Mouse (Mus musculus) spleen, adult 2 months (tissue): ENCODE results near the gene Ppp4r4. TPM values are rescaled to one million over a fixed set of nuclear protein-coding genes. Genes with fewer than 3 reads are reported as not detected.
"Not testable (repeated sequence)": the region's sequence is repeated elsewhere in the genome, so short reads cannot be mapped to it uniquely, and the experiment has no call there.

ENCODE experiments used
- DNase-seq, 2 experiments: peaks; one replicate each; pipeline versions ENCODE4 v3.0.0 to v3.0.0-alpha.2; 2012 to 2021; ENCODE audit warnings: low spot score in 2 of 2, low read depth in 1 of 2
- H3K27ac ChIP-seq: fragments of 200-500 bp; 2 replicates; pipeline ENCODE4 v1.5.1; 2012; ENCODE audit warnings: low read length, inconsistent platforms; ENCODE audit not compliant: insufficient read depth
- H3K27me3 ChIP-seq: fragments of 200-500 bp; 2 replicates; pipeline ENCODE4 v1.6.1; 2012; ENCODE audit warnings: mild to moderate bottlenecking, moderate library complexity, low read length, inconsistent platforms; ENCODE audit not compliant: control insufficient read depth, insufficient read depth
- H3K36me3 ChIP-seq: fragments of 200-500 bp; 2 replicates; pipeline ENCODE4 v1.6.1; 2012; ENCODE audit warnings: mild to moderate bottlenecking, low read length, inconsistent platforms; ENCODE audit not compliant: control insufficient read depth, insufficient read depth
- H3K4me1 ChIP-seq: fragments of 200-500 bp; 2 replicates; pipeline ENCODE4 v1.6.1; 2011; ENCODE audit warnings: inconsistent platforms; ENCODE audit not compliant: control insufficient read depth, insufficient read depth, insufficient read length
- H3K4me3 ChIP-seq: fragments of 200-500 bp; 2 replicates; pipeline ENCODE4 v1.5.1; 2011; ENCODE audit warnings: mild to moderate bottlenecking, inconsistent platforms; ENCODE audit not compliant: insufficient read depth, insufficient read length; ENCODE audit errors: extremely low read depth
- CTCF ChIP-seq: fragments of 200-500 bp; IDR thresholded peaks from 2 replicates; pipeline ENCODE4 v1.5.1; 2011; ENCODE audit warnings: mild to moderate bottlenecking, inconsistent platforms; ENCODE audit not compliant: insufficient read depth, insufficient read length, insufficient replicate concordance; ENCODE audit errors: extremely low read depth
- POLR2A ChIP-seq: fragments of 200-500 bp; IDR thresholded peaks from 2 replicates; pipeline ENCODE4 v1.6.1; 2011; ENCODE audit warnings: low read depth, low read length, inconsistent platforms
- WGBS: fragments of 180-500 bp; shearing (Covaris S2); methylation state at CpG from one replicate; pipeline ENCODE4 v1.1.7; 2018; 5-methylcytosine and 5-hydroxymethylcytosine counted together
- polyA plus RNA-seq: library from polyadenylated mRNA; depleted of rRNA; stranded (reverse); fragments of >200 nt; gene quantifications from 2 replicates; pipeline ENCODE4 v1.2.3, GENCODE M21; 2012

Ppp4r4 gene
- polyA plus RNA-seq, 1 experiment = 0.08 TPM

DNA sequence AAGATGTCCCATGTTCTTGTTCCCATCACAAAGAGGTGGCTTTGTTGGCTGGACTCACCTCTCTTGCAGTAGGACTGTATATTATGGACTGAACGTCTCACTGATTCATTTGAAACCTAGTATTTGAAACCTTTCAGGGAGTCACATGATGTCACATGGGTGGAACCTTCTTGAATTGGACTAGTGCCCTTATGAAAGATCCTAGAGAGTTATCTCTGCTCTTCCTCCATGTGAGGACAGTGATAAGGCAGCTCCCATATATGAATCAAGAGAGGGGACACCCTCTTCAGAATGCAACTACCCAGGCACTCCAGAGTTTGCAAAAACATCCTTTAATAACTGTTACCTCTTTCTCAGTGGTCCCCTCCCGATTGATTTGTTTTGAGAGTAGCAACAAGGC is 114.2 kb downstream of the Ppp4r4 start:
- TF ChIP-seq CTCF (no peak), POLR2A (no peak)
- 72% methylated on average over 2 of the region's 2 CpGs for WGBS

DNA sequence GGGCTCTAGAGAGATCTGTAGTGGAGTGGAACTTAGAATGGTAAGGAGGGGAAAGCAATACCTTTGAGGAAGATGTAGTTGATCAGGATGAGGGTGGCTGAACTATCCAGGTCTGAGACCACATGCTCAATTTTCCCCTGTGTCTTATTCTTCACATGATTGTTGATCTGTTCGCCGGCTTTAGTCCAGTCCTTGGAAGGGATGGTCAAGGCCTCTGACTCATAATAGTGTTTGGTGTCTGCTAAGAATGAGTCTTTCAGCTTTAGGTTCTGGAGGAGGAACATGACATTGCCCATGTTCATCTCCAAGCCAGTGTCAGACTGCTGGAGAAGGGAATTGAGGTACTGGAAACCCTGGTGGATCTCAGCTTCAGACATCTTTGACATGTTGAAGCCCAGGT is 121.8 kb downstream of the Ppp4r4 start:
- no peak for DNase-seq
- Histone ChIP-seq H3K4me3 (no peak overlapping the region), H3K27ac (no peak overlapping the region), H3K27me3 (no peaks in the 10 kb centered on the region), H3K4me1 (no peaks in the 10 kb centered on the region), H3K36me3 (no peaks in the 10 kb centered on the region)
- 99% methylated on average over 2 of the region's 2 CpGs for WGBS
- TF ChIP-seq POLR2A = no peak
- TF ChIP-seq CTCF = no peak

More for the DNA sequence above, 114.2 kb downstream of the Ppp4r4 start:
- Histone ChIP-seq H3K27me3 (no peaks in the 10 kb centered on the region), H3K4me3 (no peak overlapping the region), H3K4me1 (no peaks in the 10 kb centered on the region), H3K36me3 (no peaks in the 10 kb centered on the region), H3K27ac (no peak overlapping the region)
- no peak for DNase-seq

DNA sequence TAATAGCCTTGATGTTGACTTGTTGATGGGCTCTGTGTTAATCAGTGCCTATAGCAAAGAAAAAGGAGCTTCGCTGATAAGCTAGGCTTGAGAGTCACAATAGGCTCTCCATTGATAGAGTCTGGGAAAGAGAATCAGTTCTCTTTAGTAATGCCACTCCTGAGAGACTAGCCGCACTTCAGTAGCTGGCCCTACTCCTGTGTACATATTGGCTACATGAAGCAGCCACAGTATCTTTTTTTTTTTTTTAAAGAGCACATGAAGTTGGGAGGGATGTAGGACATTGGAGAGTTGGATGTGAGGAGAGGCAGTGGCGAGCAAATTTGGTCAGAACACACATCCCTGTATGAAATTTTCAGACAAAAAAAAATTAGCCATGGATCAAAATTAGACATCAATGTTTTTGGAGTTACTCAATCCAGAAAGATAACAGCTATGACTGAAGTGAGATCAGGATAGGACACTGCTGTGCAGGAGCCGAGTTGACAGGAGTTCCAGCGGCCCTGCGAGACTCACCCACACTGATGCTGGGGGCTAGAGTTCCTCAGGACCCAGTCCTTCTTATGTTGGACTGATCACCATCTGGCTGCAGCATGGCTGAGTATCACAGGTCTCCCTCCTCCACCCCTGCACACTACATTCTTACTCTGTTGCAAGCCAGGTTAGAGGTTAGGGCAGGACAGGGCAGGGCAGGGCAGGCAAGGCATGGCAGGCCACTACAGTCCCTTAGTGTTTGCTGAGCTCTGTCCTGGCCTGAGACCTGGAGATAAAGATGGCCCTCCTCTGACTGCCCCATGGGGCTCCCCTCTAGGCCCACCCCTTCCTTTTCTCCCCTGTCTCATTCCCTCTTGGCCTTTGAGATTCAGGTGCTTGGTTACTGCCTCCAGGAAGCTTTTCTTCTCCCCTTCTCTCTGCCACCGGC is 123.3 kb downstream of the Ppp4r4 start:
- WGBS = 84% methylated on average over 7 of the region's 7 CpGs
- no peaks in the 10 kb centered on the region for H3K36me3 ChIP-seq
- no peak overlapping the region for H3K4me3 ChIP-seq
- no peaks in the 10 kb centered on the region for H3K27me3 ChIP-seq
- H3K27ac ChIP-seq = no peak overlapping the region
- no peak for DNase-seq
- H3K4me1 ChIP-seq = no peaks in the 10 kb centered on the region
- no peak for TF ChIP-seq CTCF
- TF ChIP-seq POLR2A = no peak

DNA sequence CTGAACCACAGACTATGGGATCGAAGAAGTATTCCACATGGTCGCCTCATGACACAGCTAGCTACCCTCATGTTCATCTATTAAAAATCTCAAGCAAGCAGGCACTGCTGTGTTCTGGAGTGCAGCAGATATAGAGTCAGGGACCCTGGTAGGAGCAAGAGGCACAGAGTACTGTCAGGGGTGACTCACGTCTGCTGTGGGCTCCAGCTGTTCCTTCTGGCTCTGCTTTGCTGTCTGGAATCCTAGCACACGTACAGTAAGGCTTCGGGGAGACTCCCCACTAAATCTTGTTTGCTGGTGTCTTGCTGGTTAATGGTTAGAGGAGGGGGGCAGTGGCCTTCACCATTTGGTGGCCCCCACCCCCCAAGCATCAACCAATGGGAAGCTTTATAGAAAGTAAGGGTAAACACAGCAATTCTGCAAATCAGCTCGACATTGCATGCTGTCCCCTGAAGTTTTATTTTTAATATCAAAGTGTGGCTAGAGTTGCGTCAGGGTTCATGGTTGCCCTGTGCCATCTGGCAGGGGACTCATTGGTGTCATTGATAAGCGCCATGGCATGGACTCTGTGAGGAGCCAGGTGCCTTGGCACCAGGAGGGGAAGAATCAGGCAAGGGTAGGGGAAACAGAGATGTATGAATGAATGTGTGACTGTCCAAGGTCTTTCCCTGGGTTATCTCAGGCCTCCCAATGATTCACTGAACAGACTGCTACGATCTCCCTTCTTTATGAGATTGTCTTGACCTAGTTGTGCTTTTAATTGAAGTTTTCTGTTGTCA is 125.0 kb downstream of the Ppp4r4 start, which contains the start of gene Serpina6:
Serpina6 (minus strand) TSS at position 365 of the 779 bp plus-strand sequence.
- TF ChIP-seq CTCF = no peak
- no peak for TF ChIP-seq POLR2A
- Histone ChIP-seq H3K27ac (no peak within 1 kb of the TSS), H3K27me3 (no peaks in the 10 kb centered on the region), H3K36me3 (no peaks in the 10 kb centered on the region), H3K4me3 (no peak within 1 kb of the TSS), H3K4me1 (no peaks in the 10 kb centered on the region)
- 81% methylated on average over 9 of the region's 9 CpGs for WGBS
- no peak for DNase-seq

GRCm38 (mm10) chr12:103657991-103658390 is 125.9 kb downstream of the Ppp4r4 start:
- Histone ChIP-seq H3K27me3 (no peaks in the 10 kb centered on the region), H3K27ac (no peak overlapping the region), H3K4me3 (no peak overlapping the region), H3K36me3 (no peaks in the 10 kb centered on the region), H3K4me1 (no peaks in the 10 kb centered on the region)
- DNase-seq = no peak
- WGBS = 79% methylated on average over 10 of the region's 10 CpGs
- no peak for TF ChIP-seq POLR2A
- TF ChIP-seq CTCF = no peak

GRCm38 (mm10) chr12:103659171-103659570 is 127.1 kb downstream of the Ppp4r4 start:
- Histone ChIP-seq H3K36me3 (no peaks in the 10 kb centered on the region), H3K4me3 (no peak overlapping the region), H3K4me1 (no peaks in the 10 kb centered on the region), H3K27me3 (no peaks in the 10 kb centered on the region), H3K27ac (no peak overlapping the region)
- no peak for TF ChIP-seq CTCF
- WGBS = 87% methylated on average over 2 of the region's 2 CpGs
- no peak for DNase-seq

GRCm38 (mm10) chr12:103660076-103660475 is 128.0 kb downstream of the Ppp4r4 start:
- Histone ChIP-seq H3K27me3 (no peaks in the 10 kb centered on the region), H3K4me3 (no peak overlapping the region), H3K4me1 (no peaks in the 10 kb centered on the region), H3K36me3 (no peaks in the 10 kb centered on the region), H3K27ac (no peak overlapping the region)
- no peak for DNase-seq
- 76% methylated on average over 5 of the region's 5 CpGs for WGBS
- TF ChIP-seq POLR2A (no peak), CTCF (no peak)

- H3K27me3 ChIP-seq, H3K4me1 ChIP-seq, H3K36me3 ChIP-seq, DNase-seq, H3K4me3 ChIP-seq, H3K27ac ChIP-seq: not testable (repeated sequence)
Observed at GRCm38 (mm10) chr12:103662053-103662452, 130.0 kb downstream of the Ppp4r4 start.
